Mouse (Mus musculus) sigmoid colon, adult 10 weeks (tissue): Measurements from ENCODE around the gene Ccdc50. TPM values are rescaled to one million over a fixed set of nuclear protein-coding genes. Genes with fewer than 3 reads are reported as not detected.

Source experiments
- polyA plus RNA-seq: library from polyadenylated mRNA; stranded (reverse); fragments of 350-450 nt; fragmentation: Illumina TruSeq; extraction: RNeasy Lipid Tissue Mini Kit (QIAGEN cat#74804); gene quantifications from one replicate; pipeline ENCODE4 v1.2.3, GENCODE M21; 2014; ENCODE audit warnings: low read depth, low replicate concordance

The Ccdc50 gene
- polyA plus RNA-seq: 109 TPM

DNA sequence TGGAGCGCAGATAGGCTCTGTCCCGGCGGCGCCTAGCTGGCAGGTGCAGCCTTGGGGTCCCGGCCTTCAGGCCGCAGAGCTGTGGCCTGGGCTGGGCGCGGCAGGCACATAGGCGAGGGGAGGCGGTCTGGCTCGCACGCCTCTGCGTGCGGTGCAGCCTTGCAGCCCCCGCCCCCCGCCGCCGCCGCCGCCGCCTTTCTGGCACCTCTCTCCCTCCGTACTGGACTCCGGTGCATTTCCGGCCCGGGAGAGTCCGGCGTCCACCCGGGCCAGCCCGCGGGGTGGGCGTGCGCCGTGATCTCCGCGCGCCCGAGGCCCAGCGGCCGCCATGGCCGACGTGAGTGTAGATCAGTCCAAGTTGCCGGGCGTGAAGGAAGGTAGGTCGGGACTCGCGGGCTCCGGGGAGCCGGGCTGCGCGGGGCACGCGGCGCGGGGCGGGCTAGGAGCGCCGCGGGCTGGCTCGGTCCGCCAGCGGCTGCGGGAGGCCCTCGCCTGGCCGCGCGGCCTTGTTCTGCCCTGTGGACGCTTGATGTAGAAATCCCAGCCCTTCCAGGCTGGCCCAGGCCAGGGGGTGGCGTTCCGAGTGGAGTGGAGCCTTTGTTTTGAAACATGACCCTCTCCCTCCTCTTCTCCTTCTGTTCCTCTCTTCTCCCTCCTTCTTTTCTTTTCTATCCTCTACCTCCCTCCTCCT is at the start of gene Ccdc50:
Ccdc50 (plus strand) TSS at position 109 of the 691 bp plus-strand sequence.

DNA sequence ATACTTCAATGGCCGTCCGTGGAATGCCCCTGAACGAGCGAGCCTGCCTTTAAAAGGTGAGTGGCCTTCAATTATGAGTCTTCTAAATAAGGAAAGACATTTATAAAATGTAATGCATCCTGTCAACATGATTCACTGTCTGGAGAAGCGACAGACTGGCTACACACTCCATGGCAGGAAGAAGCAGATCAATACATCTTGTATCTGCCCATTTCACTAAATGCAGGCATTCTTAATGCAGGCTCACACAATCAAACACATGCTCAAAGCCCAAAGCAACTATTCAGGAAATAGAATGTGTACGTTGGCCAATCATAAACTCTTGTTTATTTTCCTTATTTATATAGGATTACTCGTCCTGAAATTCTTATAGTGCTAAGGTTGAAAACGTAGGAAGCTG is 18.5 kb upstream of the Ccdc50 start, which contains the start of gene Uts2b:
Uts2b (minus strand) TSS at position 49 of the 400 bp plus-strand sequence.

Other genes with a start within 250 kb of the Ccdc50 start
- not detected for gene Ostn, start 81.4 kb upstream of the Ccdc50 start, polyA plus RNA-seq
- 0.60 TPM for gene Uts2b, start 18.6 kb upstream of the Ccdc50 start, polyA plus RNA-seq